Mouse (Mus musculus) brain, embryonic 14.5 days (tissue): ENCODE data around the gene Vwa7. TPM values are rescaled to one million over a fixed set of nuclear protein-coding genes. Genes with fewer than 3 reads are reported as not detected.
A peak's percentile ranks its signal among the peaks of the same experiment; 100 is the strongest.

Source experiments
- DNase-seq: peaks from one replicate; pipeline ENCODE4 v3.0.0-alpha.2; 2011; ENCODE audit warnings: low read depth
- CTCF ChIP-seq: fragments of 200-500 bp; IDR thresholded peaks from 2 replicates; pipeline ENCODE4 v1.5.1; 2012; ENCODE audit warnings: inconsistent platforms, mild to moderate bottlenecking, moderate library complexity, borderline replicate concordance; ENCODE audit not compliant: insufficient read depth, insufficient read length; ENCODE audit errors: extremely low read depth
- POLR2A ChIP-seq: fragments of 200-500 bp; IDR thresholded peaks from 2 replicates; pipeline ENCODE4 v1.6.1; 2012; ENCODE audit warnings: mild to moderate bottlenecking, inconsistent platforms, borderline replicate concordance; ENCODE audit not compliant: poor library complexity, insufficient read depth, insufficient read length, severe bottlenecking; ENCODE audit errors: extremely low read depth
- polyA plus RNA-seq: library from polyadenylated mRNA; depleted of rRNA; stranded (reverse); fragments of >200 nt; gene quantifications from 2 replicates; pipeline ENCODE4 v1.2.3, GENCODE M21; 2012

The Vwa7 gene
- polyA plus RNA-seq, 1 experiment = 0.49 TPM

DNA sequence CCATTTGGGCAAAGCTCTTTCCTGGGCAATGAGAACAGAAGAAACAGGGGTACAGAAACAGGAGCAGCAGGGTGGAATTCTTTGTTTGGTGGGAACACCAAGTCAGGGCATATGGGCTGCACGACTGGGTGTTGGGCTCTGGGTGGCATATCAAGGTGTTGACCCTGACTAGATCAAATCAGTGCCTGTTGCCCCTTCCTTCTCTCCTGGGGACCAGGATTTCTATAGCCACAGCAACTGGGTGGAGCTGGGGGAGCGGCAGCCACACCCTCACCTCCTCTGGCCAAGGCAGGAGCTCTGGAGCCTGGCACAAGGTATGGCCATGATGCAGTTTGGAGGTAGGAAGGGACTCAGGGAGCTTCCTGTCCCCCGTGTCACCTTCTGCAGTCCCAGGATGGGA, 1.8 kb downstream of the Vwa7 start:
- TF ChIP-seq CTCF (no peak), POLR2A (no peak)
- no peak for DNase-seq

GRCm38 (mm10) chr17:35019894-35020293, 3.5 kb downstream of the Vwa7 start:
- no peak for DNase-seq

DNA sequence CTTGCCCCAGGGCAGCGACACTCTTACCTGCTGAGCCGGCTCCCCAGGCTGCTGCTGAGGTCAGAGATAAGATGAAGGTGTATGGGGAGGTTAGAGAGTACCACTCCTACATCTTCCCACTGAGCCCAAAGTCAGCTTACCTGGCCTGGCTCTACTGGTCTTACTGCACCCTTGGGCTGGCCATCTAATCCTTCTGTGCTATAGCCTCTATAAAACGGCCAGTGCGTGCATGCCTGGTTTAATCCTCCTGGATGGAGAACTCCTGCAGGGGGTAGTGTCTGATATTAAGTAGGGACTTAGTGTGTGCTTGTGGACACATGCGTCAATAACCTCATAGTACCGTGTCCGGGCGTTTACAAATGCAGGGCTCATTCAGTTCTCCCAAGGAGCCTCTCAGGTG, 4.2 kb downstream of the Vwa7 start:
- no peak for TF ChIP-seq POLR2A
- no peak for TF ChIP-seq CTCF
- no peak for DNase-seq

More at GRCm38 (mm10) chr17:35019894-35020293, 3.5 kb downstream of the Vwa7 start:
- TF ChIP-seq POLR2A (no peak), CTCF (no peak)

DNA sequence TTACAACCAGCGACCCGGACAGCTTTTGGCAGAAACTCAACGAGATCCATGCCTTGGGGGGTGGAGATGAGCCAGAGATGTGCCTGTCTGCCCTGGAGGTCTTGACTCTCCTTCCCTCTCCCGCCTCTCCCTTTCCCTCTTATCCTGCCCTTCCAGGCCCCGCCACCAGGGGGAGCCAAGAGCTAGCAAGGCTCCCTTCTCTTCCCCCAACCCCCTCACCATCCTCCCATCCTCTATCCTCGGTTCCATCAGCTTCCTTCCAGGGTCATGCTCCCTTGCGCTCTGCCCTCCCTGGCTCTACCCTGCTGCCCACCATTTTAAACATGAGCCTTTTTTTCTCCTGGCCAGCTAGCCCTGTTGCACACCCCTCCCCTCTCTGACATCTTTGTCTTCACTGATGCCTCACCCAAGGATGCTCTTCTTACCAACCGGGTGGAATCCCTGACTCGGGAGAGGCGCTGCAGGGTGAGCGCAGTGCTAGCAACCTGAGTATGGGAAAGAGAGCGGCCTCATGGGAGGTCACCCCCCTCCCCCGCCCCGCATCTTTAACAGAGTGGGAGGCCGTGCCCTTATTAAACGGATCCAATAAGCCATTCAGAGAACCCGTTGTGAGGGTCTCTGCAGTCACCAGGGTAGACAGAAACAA, 4.9 kb downstream of the Vwa7 start:
- TF ChIP-seq POLR2A (no peak), CTCF (peak; percentile 97)

GRCm38 (mm10) chr17:35021842-35022477, 5.6 kb downstream of the Vwa7 start:
- TF ChIP-seq CTCF = no peak
- no peak for TF ChIP-seq POLR2A
- DNase-seq = no peak

More for the DNA sequence above, 4.9 kb downstream of the Vwa7 start:
- DNase-seq = peak; percentile 82

GRCm38 (mm10) chr17:35022541-35023060, 6.2 kb downstream of the Vwa7 start:
- DNase-seq = no peak

GRCm38 (mm10) chr17:35023221-35023620, 6.8 kb downstream of the Vwa7 start:
- no peak for TF ChIP-seq CTCF
- TF ChIP-seq POLR2A = no peak
- no peak for DNase-seq

More at GRCm38 (mm10) chr17:35022541-35023060, 6.2 kb downstream of the Vwa7 start:
- no peak for TF ChIP-seq POLR2A

- DNase-seq = no peak
- TF ChIP-seq POLR2A (no peak), CTCF (no peak)
Measured at GRCm38 (mm10) chr17:35023756-35024155, 7.4 kb downstream of the Vwa7 start.

DNA sequence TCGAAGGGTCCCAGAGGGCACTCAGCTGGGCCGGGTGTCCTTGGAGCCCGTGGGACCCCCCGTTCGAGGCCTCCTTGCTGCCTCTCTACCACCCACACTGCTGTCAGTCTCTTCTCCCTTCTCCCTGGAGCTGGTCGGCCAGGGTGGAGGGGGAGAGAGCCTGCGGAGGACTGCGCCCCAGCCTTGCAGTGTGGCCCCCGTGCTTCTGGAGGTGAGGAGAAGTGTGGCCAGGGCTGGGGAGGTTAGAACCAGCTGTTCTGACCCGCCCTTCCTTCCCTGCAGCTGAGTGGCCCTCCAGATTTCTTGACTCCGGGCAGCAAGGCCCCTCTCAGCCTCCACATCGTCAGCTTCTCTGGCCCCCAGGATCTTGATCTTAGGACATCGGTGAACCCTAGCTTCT, 7.9 kb downstream of the Vwa7 start:
- TF ChIP-seq POLR2A (no peak), CTCF (no peak)
- no peak for DNase-seq

DNA sequence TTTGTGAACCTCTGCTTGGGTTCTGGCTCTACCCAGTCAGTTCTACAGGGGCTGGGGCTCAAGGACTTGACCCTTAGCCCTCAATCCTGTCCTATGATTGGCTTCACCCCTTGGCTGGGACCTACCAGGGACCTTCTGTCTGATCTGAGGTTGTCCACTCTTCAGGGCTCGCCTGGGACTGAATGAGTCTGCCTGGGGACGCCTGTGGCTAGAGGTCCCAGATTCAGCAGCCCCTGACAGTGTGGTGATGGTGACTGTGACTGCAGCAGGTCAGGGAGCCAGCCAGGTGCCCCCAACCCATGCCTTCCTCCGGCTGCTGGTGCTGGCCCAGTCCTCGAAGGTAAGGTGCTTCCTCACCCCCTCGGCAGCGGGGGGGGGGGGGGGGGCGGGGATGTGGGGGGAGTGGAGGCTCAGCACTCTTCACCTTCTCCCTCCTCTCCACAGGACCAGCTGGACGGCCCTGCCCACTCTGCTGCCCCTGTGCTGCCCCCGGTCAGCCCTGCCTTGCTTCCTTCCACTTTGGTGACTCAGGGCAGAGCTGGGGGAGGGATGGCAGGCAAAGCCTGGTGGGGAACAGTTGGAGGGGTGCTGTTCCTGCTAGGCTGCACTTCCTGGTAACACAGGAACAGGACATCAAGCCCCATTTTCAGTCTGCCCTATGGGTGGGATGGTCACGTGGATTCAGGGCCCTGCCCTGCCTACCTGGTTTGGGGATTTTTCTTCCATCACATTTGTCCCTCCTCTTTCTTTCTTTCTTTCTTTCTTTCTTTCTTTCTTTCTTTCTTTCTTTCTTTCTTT, 8.5 kb downstream of the Vwa7 start:
- TF ChIP-seq CTCF (no peak), POLR2A (no peak)
- DNase-seq = no peak

DNA sequence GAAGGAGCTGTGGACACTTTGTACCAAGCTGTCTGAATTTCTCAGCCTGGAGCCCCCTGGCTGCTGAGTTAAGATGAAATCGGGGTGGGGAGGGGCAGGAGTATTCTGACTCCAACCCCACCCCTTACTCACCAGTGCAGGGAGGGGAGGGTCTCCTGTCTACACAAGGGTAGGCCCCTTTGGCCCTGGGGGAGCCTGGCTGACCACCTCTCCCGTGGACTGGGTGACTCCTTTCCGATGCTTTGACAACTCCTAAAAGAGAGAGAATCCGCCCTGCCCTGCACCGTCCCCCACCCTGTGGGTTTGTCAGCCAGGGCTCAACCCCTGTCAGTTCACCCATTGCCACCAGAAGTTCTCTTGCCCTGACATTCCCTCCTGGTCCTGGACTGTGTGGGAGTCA, 9.8 kb downstream of the Vwa7 start:
- TF ChIP-seq POLR2A (no peak), CTCF (no peak)
- DNase-seq = no peak

DNA sequence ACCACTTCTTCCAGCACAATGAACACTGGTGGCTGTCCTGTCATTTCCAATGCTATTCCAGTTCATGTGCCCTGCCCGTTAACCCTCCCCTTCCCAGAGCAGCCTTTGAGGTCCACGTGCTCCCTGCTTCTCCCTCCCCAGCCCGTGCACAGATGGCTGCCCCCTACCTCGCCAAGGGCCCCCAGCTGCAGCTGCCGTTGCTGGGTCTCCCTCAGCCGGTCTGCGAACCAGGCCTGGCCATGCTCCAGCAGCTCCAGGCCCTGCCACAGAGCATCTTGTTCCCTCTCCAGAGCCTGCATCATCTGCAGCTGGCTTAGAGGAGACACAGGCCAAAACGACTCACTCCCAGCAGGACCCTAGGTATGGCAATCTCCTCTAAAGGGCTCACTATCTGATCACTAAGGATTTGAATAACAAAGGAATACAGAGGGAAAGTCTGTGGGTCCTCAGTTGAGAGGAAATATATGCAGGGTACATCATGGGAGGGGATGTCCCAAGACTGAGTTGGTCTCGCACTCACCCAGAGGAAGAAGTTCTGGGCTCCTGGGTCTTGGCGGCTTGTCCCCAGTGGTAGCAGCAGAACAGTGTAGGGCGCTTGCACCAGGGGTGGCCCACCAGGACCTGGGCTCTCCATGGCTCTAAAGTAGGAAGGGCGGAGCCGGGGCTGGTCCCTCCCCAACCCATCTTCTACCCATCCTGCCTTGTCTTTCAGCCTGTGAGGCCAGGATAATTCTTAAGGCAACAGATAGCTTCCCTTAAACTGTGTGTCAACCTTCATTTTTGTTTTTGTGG, 11.1 kb downstream of the Vwa7 start, which contains the start of gene Sapcd1:
Gene Sapcd1 (minus strand): TSS at position 740 of the 792 bp plus-strand sequence.
- no peak for TF ChIP-seq CTCF
- TF ChIP-seq POLR2A = no peak
- DNase-seq = peak; percentile 93
